Mouse (Mus musculus) E14TG2a.4 (cell line): ENCODE results near the gene Shisa6.

ENCODE experiments used
- CTCF ChIP-seq: conservative IDR thresholded peaks from 2 replicates; pipeline ENCODE4 v1.5.1; 2014; ENCODE audit warnings: low read length
- POU5F1 ChIP-seq: IDR thresholded peaks from 2 replicates; pipeline ENCODE4 v1.6.1; 2014; ENCODE audit warnings: low read length, borderline replicate concordance

- TF ChIP-seq CTCF (no peak), POU5F1 (no peak)
Observed at GRCm38 (mm10) chr11:66442631-66443030, 83.1 kb downstream of the Shisa6 start.
